Mouse (Mus musculus) skeletal muscle tissue, adult 2 months (tissue): ENCODE data around the gene Ccdc28b.

Experiments used
- DNase-seq: peaks from one replicate; pipeline ENCODE4 v3.0.0-alpha.2; 2012; ENCODE audit warnings: low read depth, low spot score

Ccdc28b gene

DNA sequence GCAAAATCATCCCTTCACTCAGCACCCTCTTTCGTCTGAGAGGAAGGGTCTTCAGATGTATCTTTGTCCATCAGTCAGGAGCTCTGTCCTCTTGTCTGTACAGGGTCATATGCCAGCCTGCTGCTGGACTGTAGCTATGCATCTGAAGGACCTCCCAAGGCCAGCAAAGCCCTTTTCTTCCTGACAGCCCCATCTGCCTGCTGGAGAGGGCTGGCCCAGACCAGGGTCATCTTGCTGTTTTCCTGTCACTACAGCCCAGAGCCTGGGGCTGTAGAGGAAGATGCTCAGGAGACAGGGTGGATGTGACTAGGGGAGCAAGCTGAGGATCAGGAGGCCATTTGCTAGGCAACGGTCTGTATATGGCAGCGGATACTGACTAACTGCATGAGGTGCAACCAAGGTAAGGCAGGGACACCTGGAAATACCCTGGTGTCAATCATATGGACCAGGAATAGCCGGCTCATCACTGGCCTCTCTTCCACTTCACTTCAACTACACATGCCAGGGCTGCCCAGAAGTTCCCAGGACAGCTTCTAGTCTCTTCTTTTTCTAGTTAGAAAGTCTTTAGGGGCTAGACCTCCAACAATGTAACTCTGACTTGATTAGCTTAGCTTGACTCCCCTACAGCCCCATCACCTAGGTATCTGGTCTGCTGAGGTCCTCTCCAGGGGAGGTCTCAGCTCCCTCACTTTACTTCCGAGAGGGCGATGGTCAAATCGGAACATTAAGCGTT is 778 bp downstream of the Ccdc28b start:
- no peak for DNase-seq

DNA sequence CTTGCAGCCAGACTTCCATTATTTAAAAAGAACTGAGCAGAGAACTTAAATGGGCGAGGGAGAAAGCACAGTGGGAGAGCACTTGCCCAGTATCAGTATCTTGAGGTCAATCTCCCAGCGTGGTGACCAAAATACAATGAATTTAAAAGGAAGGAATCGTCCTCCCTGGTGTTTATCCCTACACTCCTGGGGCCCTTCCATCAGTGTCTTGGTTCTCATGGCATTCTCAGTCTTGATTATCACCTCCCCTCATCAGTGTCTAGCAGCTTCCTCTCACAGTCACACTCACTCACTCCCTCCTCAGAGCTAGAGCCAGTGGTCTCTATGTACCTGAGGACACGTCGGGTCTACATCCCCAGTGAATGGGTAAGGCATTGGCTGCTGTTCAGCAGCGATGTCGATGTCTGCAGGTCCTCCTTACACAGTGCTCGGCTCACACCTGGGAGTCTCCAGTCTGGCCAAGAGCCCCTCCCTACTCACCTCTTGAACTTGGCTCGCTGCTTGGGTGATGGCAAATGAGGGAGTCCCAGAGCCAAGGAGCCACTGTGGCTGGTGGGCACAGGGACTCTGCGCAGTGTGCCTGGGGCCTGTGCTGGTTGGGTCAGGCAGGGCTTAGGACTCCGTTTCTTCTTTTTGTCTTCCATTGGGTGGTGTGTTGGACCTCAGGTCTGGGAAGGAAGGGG is 1.5 kb downstream of the Ccdc28b start:
- no peak for DNase-seq

DNA sequence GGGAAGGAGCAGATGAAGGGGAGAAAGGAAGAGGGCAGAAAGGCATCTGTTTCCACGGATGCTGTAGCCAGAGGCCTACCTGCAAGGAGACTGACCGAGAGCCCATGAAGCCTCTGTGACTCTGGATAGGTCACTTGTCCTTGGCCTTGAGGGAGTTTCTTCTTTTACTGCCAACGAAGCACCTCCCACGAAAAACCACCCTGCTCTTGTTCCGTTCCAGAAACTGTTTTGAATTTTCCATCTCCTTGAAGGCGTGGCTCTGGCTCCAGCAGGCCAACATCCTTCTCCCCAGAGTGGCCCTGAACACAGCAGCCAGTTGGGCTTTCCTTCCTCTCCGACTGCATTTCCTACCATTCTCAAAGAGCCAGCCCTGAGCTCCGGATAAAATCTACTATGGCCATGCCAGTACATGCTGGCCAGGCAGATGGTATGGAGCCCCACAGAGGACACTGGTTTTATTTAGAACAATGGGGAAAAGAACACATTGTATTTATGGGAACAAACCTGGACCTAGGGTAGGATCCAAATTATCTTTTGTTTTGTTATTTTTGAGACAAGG is 2.4 kb downstream of the Ccdc28b start:
- peak; percentile 82 for DNase-seq

GRCm38 (mm10) chr4:129620419-129621282 is 3.1 kb downstream of the Ccdc28b start:
- DNase-seq: no peak

DNA sequence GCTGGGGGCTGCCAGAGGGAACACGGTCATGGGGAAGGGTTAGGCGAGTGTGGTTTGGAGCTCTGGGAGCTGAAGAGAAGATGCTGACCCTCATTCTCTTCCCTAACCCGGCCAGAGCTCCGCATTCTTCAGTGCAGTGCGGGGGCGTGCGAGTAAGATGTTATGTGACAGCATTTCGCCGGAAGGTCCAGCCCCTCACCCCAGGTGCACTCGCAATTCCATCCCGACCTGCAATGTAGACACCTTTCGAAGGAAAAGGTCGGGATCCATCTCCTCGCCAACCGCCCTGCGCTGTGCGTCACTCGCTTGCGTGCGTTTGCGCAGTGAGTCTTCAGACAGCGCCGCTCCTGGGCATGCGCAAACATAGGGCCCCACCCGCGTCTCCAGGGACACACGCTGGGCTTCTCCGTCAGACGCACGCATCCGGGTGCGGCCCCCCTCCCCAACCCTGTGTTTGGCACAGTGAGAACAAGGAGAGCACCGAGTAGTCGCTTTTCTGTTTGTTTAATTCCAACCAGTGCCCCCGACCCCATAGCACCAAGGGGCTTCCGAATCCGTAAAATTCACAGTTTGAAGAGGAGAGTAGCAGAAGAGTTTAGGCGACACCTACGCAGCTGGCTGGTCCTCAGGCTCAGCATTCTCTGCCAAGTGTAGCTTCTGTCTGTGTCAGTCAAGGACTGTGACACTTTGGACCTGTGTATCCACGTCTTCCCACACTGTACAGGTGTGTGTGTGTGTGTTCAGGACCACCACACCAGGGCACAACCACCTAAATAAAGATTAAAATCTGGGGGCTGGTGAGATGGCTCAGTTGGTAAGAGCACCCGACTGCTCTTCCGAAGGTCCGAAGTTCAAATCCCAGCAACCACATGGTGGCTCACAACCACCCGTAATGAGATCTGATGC is 4.7 kb downstream of the Ccdc28b start, which contains the start of gene Iqcc:
Gene Iqcc (minus strand): TSS at position 314 of the 906 bp plus-strand sequence.
- peak; percentile 97 for DNase-seq

GRCm38 (mm10) chr4:129618031-129618430 is 5.7 kb downstream of the Ccdc28b start:
- no peak for DNase-seq

DNA sequence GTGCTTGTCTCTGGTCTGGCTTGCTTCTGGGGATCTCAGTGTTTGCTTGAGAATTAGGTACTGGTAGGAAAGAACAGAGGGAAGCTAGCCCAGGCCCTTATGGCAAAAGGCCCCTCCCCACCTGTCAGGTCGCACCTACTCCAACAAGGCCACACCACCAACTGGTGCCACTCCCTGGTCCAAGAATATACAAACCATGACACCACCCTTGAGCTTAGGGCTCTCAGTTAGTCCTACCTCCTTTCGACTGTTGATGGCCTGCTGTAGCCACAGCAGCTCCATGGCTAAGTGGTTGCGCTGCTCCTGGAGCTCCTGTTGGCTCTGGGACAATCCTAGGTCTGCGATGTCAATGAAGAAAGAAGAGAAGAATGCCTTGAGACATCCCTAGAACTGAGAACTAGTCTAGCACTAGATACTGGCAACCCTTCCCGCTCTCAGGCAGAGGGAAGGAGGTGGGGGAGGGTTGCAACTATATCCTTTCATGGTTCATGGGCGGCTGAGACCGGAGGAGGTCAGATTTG is 6.6 kb downstream of the Ccdc28b start:
- DNase-seq: no peak

DNA sequence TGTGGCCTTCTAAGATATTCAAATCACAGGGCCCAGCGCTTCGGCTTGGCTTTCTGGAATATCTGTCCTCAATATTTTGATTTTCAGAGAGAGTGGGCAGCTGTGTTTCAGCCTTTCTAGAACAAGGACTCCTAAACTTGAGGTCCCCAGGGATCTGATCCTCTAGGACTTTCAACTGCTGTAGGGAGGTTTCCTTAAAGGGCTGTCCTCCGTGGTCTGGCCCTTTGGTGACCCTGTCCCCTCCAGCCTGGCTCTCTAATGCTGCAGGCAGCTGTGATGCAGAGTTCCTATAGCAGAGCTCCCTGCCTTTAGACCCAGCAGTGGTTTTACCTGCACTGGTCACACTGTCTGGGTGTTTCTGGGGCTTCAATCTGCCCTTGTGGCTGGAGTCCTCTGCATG is 7.1 kb downstream of the Ccdc28b start:
- no peak for DNase-seq

DNA sequence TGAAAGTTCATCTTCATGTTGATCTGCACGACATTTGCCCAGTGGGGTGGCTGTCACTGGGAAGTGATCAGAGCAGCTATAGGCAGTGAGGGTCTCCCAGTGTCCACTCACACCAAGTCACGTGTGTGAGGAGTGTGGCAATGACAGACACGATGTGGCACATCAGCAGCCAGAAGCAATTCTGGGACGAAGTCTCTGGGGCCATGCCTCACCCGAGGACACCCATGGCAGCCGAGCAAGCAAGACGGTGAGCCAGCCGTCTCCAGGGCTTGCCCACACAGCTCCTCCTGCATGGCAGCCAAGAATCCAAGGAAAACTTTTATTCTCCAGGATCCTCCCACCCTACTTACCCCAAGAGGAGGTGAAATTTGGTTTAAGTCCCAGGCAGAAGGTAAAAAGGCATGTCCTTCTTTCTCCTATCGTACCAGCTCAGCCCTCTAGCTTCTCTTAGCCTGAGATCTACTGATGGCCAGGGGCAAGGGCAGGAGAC is 7.9 kb downstream of the Ccdc28b start:
- DNase-seq: no peak

DNA sequence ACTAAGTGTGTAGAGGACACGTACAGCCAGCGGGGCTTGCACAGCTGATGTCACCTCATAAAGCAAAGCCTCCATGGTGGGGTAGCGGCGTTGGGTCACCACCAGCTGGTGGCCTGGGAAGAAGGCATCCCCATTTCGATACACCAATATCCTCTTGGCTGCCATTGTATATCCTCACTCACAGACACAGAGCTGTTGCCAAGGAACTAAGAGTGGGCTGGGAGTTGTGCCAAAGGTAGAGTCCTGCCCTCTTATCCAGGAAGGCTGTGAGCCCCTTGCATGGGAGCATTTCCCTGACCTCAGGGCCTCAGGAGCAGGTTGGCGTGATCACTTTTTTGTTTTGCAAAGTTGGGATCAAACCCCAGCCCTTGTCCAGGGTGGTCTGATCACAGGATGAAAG is 9.7 kb downstream of the Ccdc28b start, which contains the start of gene Dcdc2b:
Gene Dcdc2b (minus strand): TSS at position 165 of the 400 bp plus-strand sequence.
- DNase-seq: no peak

DNA sequence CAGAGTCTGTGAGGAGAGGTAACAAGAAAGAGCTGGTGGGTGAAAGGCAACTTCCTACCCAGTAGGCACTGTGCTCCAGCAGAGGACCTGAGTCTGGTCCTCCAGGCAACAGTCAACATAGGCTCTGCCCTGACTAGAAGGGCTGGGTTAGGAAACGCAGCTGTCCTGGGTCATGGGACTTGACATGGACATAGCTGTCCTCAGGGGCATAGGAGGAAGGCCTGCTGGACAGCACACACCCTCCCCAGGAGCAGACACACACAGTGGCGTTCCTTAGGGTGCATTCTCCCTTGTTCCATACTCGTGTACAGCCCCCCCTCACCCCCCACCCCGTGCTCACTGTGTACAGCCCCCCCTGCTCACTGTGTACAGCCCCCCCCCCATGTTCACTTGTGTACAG is 13.3 kb downstream of the Ccdc28b start:
- DNase-seq: no peak

GRCm38 (mm10) chr4:129610026-129610425 is 13.7 kb downstream of the Ccdc28b start:
- no peak for DNase-seq

DNA sequence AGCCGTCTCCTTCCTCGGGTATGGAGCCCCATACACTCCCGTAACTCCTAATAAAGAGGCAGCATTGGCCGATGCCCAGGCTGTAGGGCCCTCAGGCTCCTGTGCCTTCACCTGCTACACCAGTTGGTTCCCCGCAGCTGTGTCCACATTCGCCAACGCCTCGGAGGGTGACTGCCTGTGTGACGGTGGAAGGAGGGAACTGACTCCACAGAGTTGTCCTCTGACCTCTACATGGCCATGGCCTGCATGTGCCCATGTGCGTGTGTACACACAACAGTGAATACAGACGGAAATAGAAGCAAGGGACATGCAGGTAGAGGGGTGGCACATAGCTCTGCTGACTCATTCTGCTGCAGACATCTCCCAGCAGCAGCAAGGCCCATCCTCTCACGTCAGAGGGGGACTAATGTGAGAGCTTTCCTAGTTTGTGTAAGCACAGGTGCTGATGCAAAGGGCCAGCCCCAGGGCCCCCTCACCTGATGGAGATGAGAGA is 14.6 kb downstream of the Ccdc28b start:
- no peak for DNase-seq

GRCm38 (mm10) chr4:129608426-129609025 is 15.2 kb downstream of the Ccdc28b start:
- peak; percentile 83 for DNase-seq

GRCm38 (mm10) chr4:129600233-129601158 is 23.3 kb downstream of the Ccdc28b start, which contains the start of the genes Eif3i and Tmem234:
Eif3i (minus strand) TSS chr4:129600648.
Tmem234 (plus strand) TSS chr4:129600668.
- DNase-seq: peak; percentile 67

DNA sequence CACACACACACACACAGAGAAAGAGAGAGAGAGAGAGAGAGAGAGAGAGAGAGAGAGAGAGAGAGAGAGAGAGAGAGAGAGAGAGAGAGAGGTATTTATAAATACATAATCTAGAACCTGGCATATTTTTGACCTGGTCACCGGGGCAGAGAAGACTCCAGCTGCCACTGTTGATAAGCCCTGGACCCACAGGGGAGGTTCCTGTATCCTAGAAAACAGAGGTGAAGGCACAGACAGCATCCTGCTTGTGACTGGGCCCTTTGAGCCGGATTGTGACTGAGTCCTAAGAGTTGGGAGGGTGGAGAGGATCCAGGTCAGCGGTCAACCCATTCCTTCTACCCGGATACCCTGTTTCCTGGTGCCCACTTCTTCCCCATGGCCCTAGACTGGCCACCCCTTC is 34.9 kb downstream of the Ccdc28b start:
- DNase-seq: no peak

DNA sequence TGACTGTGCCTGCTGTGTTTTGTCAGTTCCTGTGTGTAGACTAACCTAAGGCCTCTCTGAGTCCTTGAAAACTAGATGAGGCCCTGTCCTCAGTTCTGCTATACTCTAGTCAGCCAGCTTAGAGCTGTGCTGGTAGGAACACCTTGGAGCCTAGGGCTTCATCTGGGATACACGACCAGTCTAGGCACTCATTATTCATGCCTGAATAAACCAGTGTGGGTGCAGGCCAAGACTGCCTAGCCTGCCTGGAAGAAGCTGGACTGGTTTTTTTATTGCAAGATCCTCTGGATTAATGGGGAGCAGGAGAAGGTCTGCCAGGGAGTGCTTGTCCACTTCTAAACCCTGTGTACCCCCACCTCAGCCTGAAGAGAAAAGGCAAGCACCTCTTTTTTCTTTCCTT is 36.8 kb downstream of the Ccdc28b start:
- DNase-seq: no peak

- no peak for DNase-seq
These were observed 38.0 kb downstream of the Ccdc28b start for GRCm38 (mm10) chr4:129585773-129586172.
